ENCODE assay signal across 8 mouse cellular contexts in the genomic region with DNA sequence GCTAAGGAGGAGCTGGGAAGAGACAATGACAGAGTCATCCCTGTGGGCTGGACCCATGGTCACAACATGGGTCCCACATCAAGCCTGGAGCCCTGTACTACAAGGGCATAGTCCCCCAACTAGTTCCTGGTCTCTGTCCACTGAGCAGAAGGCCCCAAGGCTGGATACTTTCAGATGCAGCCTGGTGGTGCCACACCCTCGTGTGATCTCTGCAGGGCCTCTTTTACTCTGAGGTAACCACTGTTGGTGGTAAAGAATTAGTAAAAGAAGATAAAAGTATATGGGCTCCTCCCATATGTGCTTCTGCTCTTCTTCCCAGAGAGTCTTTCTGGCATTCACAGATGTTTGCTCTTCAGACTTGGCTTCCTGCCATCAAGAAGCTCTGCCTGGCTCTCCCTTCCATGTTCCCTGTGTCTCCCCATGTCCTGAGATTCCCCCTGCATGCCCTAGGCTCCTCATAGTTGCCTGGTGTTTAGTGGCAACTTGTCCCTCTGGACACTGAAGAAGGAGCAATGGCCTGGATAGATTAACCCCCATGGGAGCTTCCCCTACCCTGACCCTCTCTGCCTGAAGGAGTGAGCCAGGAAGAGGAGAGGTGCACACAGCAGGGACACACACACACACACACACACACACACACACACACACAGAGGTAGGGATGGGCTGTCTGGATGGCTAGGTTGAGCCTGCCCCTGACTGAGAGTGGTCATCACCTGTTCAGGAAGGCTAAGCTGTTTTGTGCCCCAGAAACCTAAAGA. TPM values are rescaled to one million over a fixed set of nuclear protein-coding genes. Genes with fewer than 3 reads are reported as not detected.
DNase-seq lines count a peak whose midpoint lies in the region; ATAC-seq and TF ChIP-seq lines count a peak whose summit lies in the region.

No protein-coding gene starts in this region.

- no peak for TF ChIP-seq EP300 in stomach, postnatal 0 days (optimal IDR thresholded peaks at IDR 0.05)

- 0 out of 2 replicates have a peak overlapping the region, but pooled peaks have one; percentile 14 for H3K9ac ChIP-seq in kidney, embryonic 16.5 days (replicated peaks; ENCODE audit: low read length)
- peak overlapping the region; percentile 44 for H3K9ac ChIP-seq in heart, embryonic 14.5 days (ENCODE audit: low read length)
- H3K9ac ChIP-seq in liver, embryonic 15.5 days: no peak overlapping the region
- H3K9ac ChIP-seq in stomach, postnatal 0 days (ENCODE audit: low read length): no peak overlapping the region
- H3K9ac ChIP-seq in midbrain, embryonic 16.5 days (ENCODE audit: low read depth, low read length): no peak overlapping the region

- no peak overlapping the region for H3K4me3 ChIP-seq in kidney, embryonic 16.5 days (ENCODE audit: low read length)
- no peak overlapping the region for H3K4me3 ChIP-seq in heart, embryonic 14.5 days (ENCODE audit: control insufficient read depth in 1 of 2, insufficient read depth in 1 of 2, low read depth in 1 of 2, low read length in 2 of 2)
- no peak overlapping the region for H3K4me3 ChIP-seq in liver, embryonic 15.5 days (replicated peaks)
- no peak overlapping the region for H3K4me3 ChIP-seq in stomach, postnatal 0 days (ENCODE audit: low read depth, low read length)
- no peak overlapping the region for H3K4me3 ChIP-seq in midbrain, embryonic 16.5 days (ENCODE audit: low read depth, low read length)

- peak overlapping the region; percentile 61 for H3K27ac ChIP-seq in kidney, embryonic 16.5 days (ENCODE audit: low read length)
- peak overlapping the region; percentile 91 to 92 for H3K27ac ChIP-seq in heart, embryonic 14.5 days (replicated peaks in 1 of 2; ENCODE audit: control insufficient read depth in 1 of 2, insufficient read depth in 1 of 2, low read depth in 2 of 2, low read length in 2 of 2)
- H3K27ac ChIP-seq in liver, embryonic 15.5 days (replicated peaks): 0 out of 2 replicates have a peak overlapping the region, but pooled peaks have one; percentile 9
- peak overlapping the region; percentile 61 for H3K27ac ChIP-seq in stomach, postnatal 0 days (replicated peaks)
- no peak overlapping the region for H3K27ac ChIP-seq in midbrain, embryonic 16.5 days (ENCODE audit: low read length)

- H3K4me1 ChIP-seq in kidney, embryonic 16.5 days (ENCODE audit: insufficient read depth, low read length): peaks cover 18% of the 10 kb centered on the region
- H3K4me1 ChIP-seq in heart, embryonic 14.5 days (ENCODE audit: control insufficient read depth in 2 of 2, insufficient read depth in 2 of 2, low read length in 2 of 2): peaks cover 34 to 40% of the 10 kb centered on the region in 2 experiments
- peaks cover 18% of the 10 kb centered on the region for H3K4me1 ChIP-seq in liver, embryonic 15.5 days (replicated peaks)
- peaks cover 15% of the 10 kb centered on the region; the same call in 1 of the 2 replicates for H3K4me1 ChIP-seq in stomach, postnatal 0 days (replicated peaks; ENCODE audit: control insufficient read depth, insufficient read depth)
- H3K4me1 ChIP-seq in midbrain, embryonic 16.5 days (ENCODE audit: control insufficient read depth, insufficient read depth, low read length): peaks cover 4% of the 10 kb centered on the region; the same call in 1 of the 2 replicates

- no peak for TF ChIP-seq POLR2A in brain, embryonic 14.5 days (IDR thresholded peaks at IDR 0.05; ENCODE audit: borderline replicate concordance, extremely low read depth, insufficient read depth, insufficient read length, poor library complexity, severe bottlenecking)

- TF ChIP-seq CTCF in brain, embryonic 14.5 days (IDR thresholded peaks at IDR 0.05; ENCODE audit: borderline replicate concordance, extremely low read depth, insufficient read depth, insufficient read length): no peak
- TF ChIP-seq CTCF in stomach, postnatal 0 days (IDR thresholded peaks at IDR 0.05; ENCODE audit: low read depth): no peak

- 33% methylated on average over 1 of the region's 1 CpGs for WGBS in kidney, embryonic 16.5 days
- 24% methylated on average over 1 of the region's 1 CpGs for WGBS in heart, embryonic 14.5 days
- 0% methylated on average over 1 of the region's 1 CpGs for WGBS in liver, embryonic 15.5 days (ENCODE audit: insufficient replicate concordance)
- 9% methylated on average over 1 of the region's 1 CpGs for whole genome bisulfite sequencing in stomach, postnatal 0 days
- 38% methylated on average over 1 of the region's 1 CpGs for WGBS in midbrain, embryonic 16.5 days

- no peaks in the 10 kb centered on the region for H3K9me3 ChIP-seq in kidney, embryonic 16.5 days (ENCODE audit: low read length)
- no peaks in the 10 kb centered on the region for H3K9me3 ChIP-seq in heart, embryonic 14.5 days (ENCODE audit: control insufficient read depth, low read length)
- H3K9me3 ChIP-seq in liver, embryonic 15.5 days (replicated peaks): no peaks in the 10 kb centered on the region
- H3K9me3 ChIP-seq in stomach, postnatal 0 days (ENCODE audit: control insufficient read depth, low read length): no peaks in the 10 kb centered on the region
- no peaks in the 10 kb centered on the region for H3K9me3 ChIP-seq in midbrain, embryonic 16.5 days (replicated peaks; ENCODE audit: control insufficient read depth, low read length, poor library complexity, severe bottlenecking)

- no peaks in the 10 kb centered on the region for H3K36me3 ChIP-seq in kidney, embryonic 16.5 days (ENCODE audit: insufficient read depth, low read length)
- no peaks in the 10 kb centered on the region; the same call in 1 of the 2 replicates for H3K36me3 ChIP-seq in heart, embryonic 14.5 days (ENCODE audit: control insufficient read depth, insufficient read depth, low read length)
- H3K36me3 ChIP-seq in liver, embryonic 15.5 days (replicated peaks): no peaks in the 10 kb centered on the region
- no peaks in the 10 kb centered on the region; the same call in 1 of the 2 replicates for H3K36me3 ChIP-seq in stomach, postnatal 0 days (ENCODE audit: control insufficient read depth, insufficient read depth, low read length)
- no peaks in the 10 kb centered on the region for H3K36me3 ChIP-seq in midbrain, embryonic 16.5 days (ENCODE audit: control insufficient read depth, insufficient read depth, low read length)

- no peak overlapping the region for H3K4me2 ChIP-seq in kidney, embryonic 16.5 days (replicated peaks; ENCODE audit: low read depth, low read length)
- H3K4me2 ChIP-seq in heart, embryonic 14.5 days (ENCODE audit: low read length): peak overlapping the region; percentile 26
- no peak overlapping the region for H3K4me2 ChIP-seq in liver, embryonic 15.5 days
- H3K4me2 ChIP-seq in stomach, postnatal 0 days (replicated peaks; ENCODE audit: low read depth): no peak overlapping the region; the same call in 1 of the 2 replicates
- H3K4me2 ChIP-seq in midbrain, embryonic 16.5 days (ENCODE audit: low read length): no peak overlapping the region

- DNase-seq in kidney, adult 18-20 months: no peak
- DNase-seq in brain, embryonic 14.5 days (ENCODE audit: low read depth): peak; percentile 69
- DNase-seq in stomach, postnatal 0 days (ENCODE audit: low spot score): peak; percentile 38
- DNase-seq in natural killer cell, adult 2 months (ENCODE audit: low spot score in 2 of 2): no peak

- no peaks in the 10 kb centered on the region for H3K27me3 ChIP-seq in kidney, embryonic 16.5 days (ENCODE audit: insufficient read depth, low read length)
- no peaks in the 10 kb centered on the region for H3K27me3 ChIP-seq in heart, embryonic 14.5 days (ENCODE audit: control insufficient read depth, insufficient read depth, low read length)
- H3K27me3 ChIP-seq in liver, embryonic 15.5 days: no peaks in the 10 kb centered on the region
- no peaks in the 10 kb centered on the region for H3K27me3 ChIP-seq in stomach, postnatal 0 days (ENCODE audit: control insufficient read depth, insufficient read depth, low read length)
- H3K27me3 ChIP-seq in midbrain, embryonic 16.5 days (ENCODE audit: control insufficient read depth, insufficient read depth, low read depth, low read length): no peaks in the 10 kb centered on the region

- ATAC-seq in kidney, embryonic 16.5 days (ENCODE audit: low FRiP score, low TSS enrichment): peak; percentile 46; the same call in 1 of the 2 replicates
- peak; percentile 17 for ATAC-seq in heart, embryonic 14.5 days (ENCODE audit: insufficient number of reproducible peaks, insufficient read depth, low FRiP score, low read depth)
- peak; percentile 23 for ATAC-seq in liver, embryonic 15.5 days (ENCODE audit: insufficient read depth)
- ATAC-seq in stomach, postnatal 0 days (ENCODE audit: low FRiP score, low TSS enrichment): peak; percentile 8
- no peak for ATAC-seq in midbrain, embryonic 16.5 days

RNA-seq across cellular contexts. Expression of a gene that starts 24.5 kb away (rescaled TPM):
- polyA plus RNA-seq in kidney, embryonic 16.5 days (2015; fragmentation: Nextera tagmentation; extraction: Ambion mirVana): 9.1 and 10.6 TPM in 2 replicates
- polyA plus RNA-seq in brain, embryonic 14.5 days (2012; rRNA removed): 4.3 and 4.5 TPM in 2 replicates
- polyA plus RNA-seq in heart, embryonic 14.5 days (2014; fragmentation: Nextera tagmentation; extraction: Ambion mirVana): 6.9 and 7.4 TPM in 2 replicates
- 1.5 and 1.6 TPM in 2 replicates for polyA plus RNA-seq in liver, embryonic 15.5 days (2015; fragmentation: Nextera tagmentation; extraction: Ambion mirVana)
- 16.0 and 17.2 TPM in 2 replicates for polyA plus RNA-seq in stomach, postnatal 0 days (2015; fragmentation: Nextera tagmentation; extraction: Ambion mirVana)
- 4.4 and 5.1 TPM in 2 replicates for polyA plus RNA-seq in midbrain, embryonic 16.5 days (2015; fragmentation: Nextera tagmentation; extraction: Ambion mirVana)

RNA-seq across cellular contexts. Expression of a gene that starts 59.7 kb away (rescaled TPM):
- 0.26 and 0.39 TPM in 2 replicates for polyA plus RNA-seq in kidney, embryonic 16.5 days (2015; fragmentation: Nextera tagmentation; extraction: Ambion mirVana)
- 22.1 and 27.9 TPM in 2 replicates for polyA plus RNA-seq in brain, embryonic 14.5 days (2012; rRNA removed)
- 0.19 TPM in 1 of 2 replicates, not detected in the other for polyA plus RNA-seq in heart, embryonic 14.5 days (2014; fragmentation: Nextera tagmentation; extraction: Ambion mirVana)
- polyA plus RNA-seq in liver, embryonic 15.5 days (2015; fragmentation: Nextera tagmentation; extraction: Ambion mirVana): not detected in 2 replicates
- 0.11 TPM in 1 of 2 replicates, not detected in the other for polyA plus RNA-seq in stomach, postnatal 0 days (2015; fragmentation: Nextera tagmentation; extraction: Ambion mirVana)
- 3.2 and 3.7 TPM in 2 replicates for polyA plus RNA-seq in midbrain, embryonic 16.5 days (2015; fragmentation: Nextera tagmentation; extraction: Ambion mirVana)

Comparison
In these comparisons a context has a peak if more than half of its experiments do, and no peak if none do; other contexts are left out.
1. H3K9ac ChIP-seq: peak in kidney, embryonic 16.5 days (single experiment) and heart, embryonic 14.5 days (single experiment); none in liver, embryonic 15.5 days (single experiment), stomach, postnatal 0 days (single experiment) and midbrain, embryonic 16.5 days (single experiment).
2. DNase-seq: peak in brain, embryonic 14.5 days (single experiment) and stomach, postnatal 0 days (single experiment); none in kidney, adult 18-20 months (single experiment) and natural killer cell, adult 2 months (0 of 2).